Mouse (Mus musculus) large intestine, adult 2 months (tissue): ENCODE measurements at regions not wholly inside any gene's neighbourhood (a gene's known extent, or its start where the extent isn't known, plus 50 kb on each side); places are given as distances from the start of the nearest gene placed in this dataset.

ENCODE experiments used
- DNase-seq: peaks from one replicate; pipeline ENCODE4 v3.0.0-alpha.2; 2012; ENCODE audit warnings: low read depth, low spot score
- WGBS: fragments of 180-500 bp; shearing (Covaris S2); methylation state at CpG from one replicate; pipeline ENCODE4 v1.1.7; 2018; 5-methylcytosine and 5-hydroxymethylcytosine counted together

GRCm38 (mm10) chr12:118566681-118567080 is 265.4 kb upstream of the Sp4 start:
- DNase-seq, result no peak

DNA sequence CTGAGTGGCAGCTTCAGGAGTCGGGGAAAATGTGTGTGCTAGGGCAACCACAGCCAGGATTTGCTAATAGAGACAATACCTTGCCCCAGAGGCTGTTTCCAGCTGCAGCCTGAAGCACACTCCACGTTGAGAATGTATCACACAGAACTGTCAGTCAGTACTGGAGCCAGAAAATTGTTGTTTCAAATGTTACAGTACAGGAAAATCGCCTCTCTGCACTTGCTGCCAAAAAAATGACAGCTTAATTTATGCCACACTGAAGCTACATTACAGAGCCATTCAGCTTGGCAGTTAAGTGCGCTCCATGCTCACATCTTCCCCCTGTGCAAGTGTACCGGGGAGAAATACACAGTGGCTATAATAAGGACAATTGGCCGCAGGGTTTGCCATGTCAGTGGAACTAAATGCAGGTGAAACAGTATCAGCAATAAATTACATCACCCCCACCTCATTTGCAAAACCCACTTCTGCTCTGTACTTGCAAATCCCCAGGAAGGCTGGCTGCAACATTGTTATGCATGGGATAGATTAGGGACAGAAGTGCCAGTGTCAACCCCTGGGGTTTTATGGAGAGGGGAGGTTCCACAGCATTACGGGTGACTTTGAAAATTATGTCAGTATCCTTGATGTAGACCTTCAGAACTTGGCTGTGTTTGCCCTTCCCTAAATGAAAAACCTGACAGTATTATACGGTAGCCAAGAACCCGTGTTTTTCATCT is 263.3 kb upstream of the Sp4 start:
- 20% methylated on average over 9 of the region's 9 CpGs for WGBS
- DNase-seq, result no peak

DNA sequence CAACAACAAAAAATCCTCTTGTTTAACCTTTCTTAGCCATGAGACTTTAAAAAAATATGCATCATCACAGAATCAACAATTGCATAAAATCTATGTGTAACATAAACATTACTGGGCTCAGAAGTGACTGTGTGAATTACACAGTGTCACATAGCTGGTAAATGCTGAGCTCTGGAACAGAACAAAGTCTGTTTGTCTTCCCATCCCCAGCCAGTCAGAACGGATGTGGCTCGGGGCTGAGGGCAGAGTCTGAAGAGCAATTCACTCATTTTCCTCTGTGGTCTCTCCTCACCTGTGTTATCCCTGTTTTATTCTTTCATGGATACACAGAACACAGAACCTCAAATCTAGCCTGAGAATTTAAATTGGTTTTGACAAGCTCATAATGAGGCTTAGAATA is 261.0 kb upstream of the Sp4 start:
- no peak for DNase-seq
- 18% methylated on average over 2 of the region's 2 CpGs for WGBS

DNA sequence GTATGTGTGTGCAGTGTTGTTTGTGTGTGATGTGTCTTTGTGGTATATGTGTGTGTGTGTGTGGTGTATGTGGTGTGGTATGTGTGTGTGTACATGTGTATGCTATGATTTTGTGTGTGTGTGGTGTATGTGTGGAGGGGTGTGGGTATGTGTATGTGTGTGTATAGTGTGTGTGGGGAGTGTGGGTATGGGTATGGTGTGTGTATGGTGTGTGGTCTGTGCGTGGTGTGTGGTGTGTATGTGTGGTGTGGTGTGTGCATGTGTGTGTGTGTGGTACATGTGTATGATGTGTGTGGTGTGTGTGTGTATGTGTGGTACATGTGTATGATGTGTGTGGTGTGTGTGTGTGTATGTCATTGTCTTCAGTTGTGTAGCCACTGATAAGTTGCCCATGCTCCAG is 247.8 kb upstream of the Sp4 start:
- DNase-seq, result no peak
- WGBS, result 86% methylated on average over 1 of the region's 1 CpGs

DNA sequence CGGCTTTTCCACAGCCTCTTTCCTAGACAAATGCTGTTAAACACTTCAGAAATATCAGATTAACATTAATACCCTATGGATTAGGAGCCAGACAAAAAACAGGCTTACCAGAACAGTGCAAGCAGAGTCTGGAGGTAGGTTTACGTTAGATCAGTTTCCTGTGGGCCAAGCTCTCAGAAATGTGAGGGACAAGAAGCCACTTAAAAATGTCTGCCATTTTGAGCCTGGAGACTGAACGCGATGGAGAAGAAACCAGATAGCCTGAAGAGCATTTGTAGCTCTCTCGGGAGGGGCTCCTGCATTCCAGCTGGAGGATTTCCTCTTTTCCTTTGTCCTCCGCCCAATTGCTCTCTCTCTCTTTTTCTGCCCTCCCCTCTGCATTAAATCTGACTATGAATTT is 239.1 kb upstream of the Sp4 start:
- WGBS, result 43% methylated on average over 6 of the region's 6 CpGs
- DNase-seq, result no peak

DNA sequence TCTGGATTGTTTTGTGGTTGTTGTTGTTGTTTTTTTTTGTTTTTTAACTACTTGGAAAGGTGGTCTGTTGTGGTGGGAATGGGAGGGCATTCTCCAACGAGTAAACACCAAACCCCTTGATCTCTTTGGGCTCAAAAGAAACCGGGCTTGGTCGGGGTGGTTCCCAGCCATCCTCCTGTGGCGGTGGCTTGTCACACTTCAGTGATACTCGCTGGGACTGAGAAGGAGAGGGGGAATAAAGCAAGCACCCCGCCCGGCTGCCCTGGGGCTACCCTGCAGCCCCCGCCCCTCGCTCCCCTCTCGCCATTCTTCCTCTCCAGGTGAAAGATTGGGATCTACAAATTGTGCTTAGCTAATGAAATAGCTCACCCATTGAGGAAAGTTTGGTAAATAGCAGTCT is 229.3 kb upstream of the Sp4 start:
- DNase-seq, result no peak
- 5% methylated on average over 10 of the region's 10 CpGs for WGBS

DNA sequence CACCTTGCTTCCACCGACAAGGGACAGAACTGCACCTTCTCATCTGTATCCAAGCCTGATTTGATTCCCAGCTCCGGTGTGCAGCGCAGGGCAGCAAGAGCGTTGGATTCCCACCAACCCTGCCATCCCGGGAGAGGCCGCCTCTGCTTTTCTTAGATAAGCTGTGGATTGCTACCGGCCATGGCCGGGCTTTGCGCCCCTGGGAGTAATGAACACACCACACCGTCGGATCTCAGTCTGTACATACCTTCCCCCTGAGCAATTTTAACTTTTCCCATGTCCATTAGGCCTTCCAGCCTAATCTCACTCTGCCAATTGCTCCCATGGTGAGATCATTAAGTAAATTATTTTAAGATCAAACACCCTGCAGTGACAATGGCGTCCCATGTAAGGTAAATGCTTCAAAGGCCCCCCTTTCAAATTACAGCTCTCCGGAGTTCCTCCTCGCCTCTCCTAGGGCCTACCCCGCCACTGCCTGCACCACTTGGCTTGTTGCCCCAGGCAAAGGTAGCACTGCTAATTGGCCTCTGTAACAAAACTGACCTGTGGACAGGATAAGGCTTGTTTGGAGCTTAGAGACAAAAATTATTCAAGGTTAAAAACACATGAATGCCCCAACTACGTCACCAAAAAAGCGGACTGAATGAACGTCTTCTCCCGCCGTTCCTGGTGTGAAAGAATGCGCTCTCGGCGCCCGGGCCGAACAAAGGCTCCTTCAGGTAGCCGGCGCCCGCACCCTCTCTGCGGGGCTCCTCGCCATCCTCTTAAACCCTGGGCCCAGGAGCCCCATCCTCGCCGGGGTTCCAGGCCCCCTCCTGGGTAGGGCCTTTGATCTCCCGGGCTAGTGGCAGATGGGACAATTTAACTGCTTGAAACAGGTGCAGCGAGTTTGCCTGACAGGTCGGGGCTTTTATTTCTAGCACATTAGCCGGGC is 228.5 kb upstream of the Sp4 start:
- DNase-seq, result no peak
- WGBS, result 14% methylated on average over 36 of the region's 36 CpGs

GRCm38 (mm10) chr12:118521770-118522169 is 220.5 kb upstream of the Sp4 start:
- WGBS, result 73% methylated on average over 2 of the region's 2 CpGs
- DNase-seq, result no peak

- DNase-seq, result no peak
- WGBS, result 94% methylated on average over 1 of the region's 1 CpGs
Observed at GRCm38 (mm10) chr12:118521329-118521728, 220.1 kb upstream of the Sp4 start.

DNA sequence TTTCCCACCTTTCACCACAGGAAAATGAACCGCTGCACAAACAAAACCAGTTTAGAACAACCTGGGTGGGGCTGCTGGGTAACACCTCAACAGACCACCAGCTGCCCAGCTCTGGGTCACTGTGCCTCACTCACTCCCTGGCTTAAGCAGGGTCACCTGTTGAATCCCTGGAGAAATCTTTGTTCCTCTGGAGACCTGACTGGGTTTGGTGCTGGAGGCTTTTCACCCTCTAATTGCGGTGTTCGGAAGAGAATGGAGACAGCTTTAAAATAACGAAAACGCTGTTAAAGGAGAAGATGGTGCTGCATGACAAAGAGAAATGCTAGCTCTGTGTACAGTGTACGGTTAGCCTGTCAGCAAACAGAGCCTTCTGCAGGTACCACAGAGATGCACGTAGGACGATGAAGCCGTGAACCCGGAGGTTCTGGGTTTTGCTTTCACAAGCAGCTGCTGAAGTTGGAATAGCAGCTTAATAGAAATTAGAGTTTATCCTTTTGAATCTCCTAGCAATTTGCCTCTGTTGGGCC is 218.6 kb upstream of the Sp4 start:
- DNase-seq, result no peak
- WGBS, result 68% methylated on average over 10 of the region's 10 CpGs

DNA sequence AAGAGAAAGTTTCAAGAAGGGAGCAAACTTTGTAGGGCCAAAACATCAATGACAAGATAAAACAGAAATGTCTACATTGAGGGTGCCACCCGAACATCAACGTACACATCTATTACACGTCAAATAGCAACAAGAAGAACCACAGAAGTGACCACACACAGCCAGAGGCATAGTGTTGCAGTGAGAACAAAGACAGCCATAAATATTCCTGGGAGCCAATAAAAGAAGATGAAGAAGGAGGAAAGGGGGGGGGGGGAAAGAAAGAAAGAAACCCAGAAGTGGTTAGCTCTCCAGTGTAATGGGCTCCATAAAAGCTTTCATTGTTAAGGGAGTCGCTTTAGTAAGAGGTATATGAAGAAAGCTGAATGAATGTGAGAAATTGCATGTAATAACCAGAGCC is 209.7 kb upstream of the Sp4 start:
- DNase-seq, result no peak
- WGBS, result 14% methylated on average over 4 of the region's 4 CpGs

GRCm38 (mm10) chr12:118508972-118509917 is 208.0 kb upstream of the Sp4 start:
- 53% methylated on average over 8 of the region's 8 CpGs for WGBS
- DNase-seq, result no peak

DNA sequence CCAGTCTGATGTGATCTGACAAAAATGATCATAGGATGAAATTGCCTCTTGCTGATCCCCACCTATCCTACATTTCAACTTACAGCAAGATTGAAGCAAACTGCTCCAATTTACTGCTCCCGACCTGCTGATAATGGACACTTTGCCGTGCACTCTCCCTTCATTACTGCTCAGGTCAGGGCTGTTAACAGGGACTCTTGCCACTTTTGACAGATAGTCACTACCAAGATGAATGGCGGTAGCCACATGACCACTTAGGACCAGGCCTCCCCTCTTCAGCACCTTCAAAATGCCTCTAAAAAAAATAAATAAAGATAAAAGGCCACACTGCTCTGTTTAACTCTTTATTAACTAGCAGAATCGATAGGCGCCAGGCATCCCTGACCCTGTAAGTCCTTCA is 199.2 kb upstream of the Sp4 start:
- DNase-seq, result no peak
- 32% methylated on average over 5 of the region's 5 CpGs for whole genome bisulfite sequencing

GRCm38 (mm10) chr12:118488038-118488437 is 186.8 kb upstream of the Sp4 start:
- no peak for DNase-seq
- 76% methylated on average over 5 of the region's 5 CpGs for WGBS

GRCm38 (mm10) chr12:118486434-118486833 is 185.2 kb upstream of the Sp4 start:
- WGBS, result 75% methylated on average over 6 of the region's 6 CpGs
- no peak for DNase-seq

- WGBS, result 65% methylated on average over 2 of the region's 2 CpGs
Observed at GRCm38 (mm10) chr12:118481347-118481746, 180.1 kb upstream of the Sp4 start.

DNA sequence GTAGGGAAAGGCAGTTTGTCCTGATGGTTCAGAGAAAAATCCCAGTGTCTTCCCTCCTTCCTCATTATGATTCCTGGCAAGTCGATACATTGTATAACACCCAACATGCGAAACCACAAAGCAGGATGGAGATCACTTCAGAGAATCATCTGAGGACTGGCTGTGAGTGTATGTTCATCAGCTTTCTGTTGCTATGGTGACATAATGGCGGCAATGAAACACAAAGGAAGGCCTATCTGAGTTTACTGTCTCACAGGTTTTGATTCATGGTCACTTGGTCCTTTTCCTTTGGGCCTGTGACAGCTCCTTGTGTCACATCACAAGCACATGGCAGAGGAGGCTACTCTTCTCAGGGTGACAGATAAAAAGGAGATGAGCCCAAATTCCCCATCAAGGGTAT is 173.5 kb upstream of the Sp4 start:
- DNase-seq, result no peak
- 77% methylated on average over 3 of the region's 3 CpGs for WGBS

More at GRCm38 (mm10) chr12:118481347-118481746, 180.1 kb upstream of the Sp4 start:
- DNase-seq, result no peak

DNA sequence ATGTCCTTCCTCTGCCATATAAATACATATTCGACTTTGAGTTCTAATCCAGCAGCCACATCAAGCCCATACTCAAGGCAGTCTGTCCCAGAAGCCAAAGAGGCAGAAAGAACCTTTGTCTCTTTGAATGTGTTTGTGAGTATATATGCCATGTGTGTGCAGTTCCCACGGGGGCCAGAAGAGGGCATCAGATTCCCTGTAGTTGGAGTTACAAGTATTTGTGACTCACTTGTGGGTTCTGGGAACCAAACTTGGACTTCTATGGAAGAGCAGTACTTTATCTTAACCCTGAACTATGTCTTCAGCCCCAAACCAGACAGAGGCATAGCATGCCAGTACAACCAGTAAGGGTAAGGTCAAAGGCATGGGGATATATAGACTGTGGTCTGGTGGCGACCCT is 165.6 kb upstream of the Sp4 start:
- 71% methylated on average over 3 of the region's 3 CpGs for WGBS
- DNase-seq, result no peak

DNA sequence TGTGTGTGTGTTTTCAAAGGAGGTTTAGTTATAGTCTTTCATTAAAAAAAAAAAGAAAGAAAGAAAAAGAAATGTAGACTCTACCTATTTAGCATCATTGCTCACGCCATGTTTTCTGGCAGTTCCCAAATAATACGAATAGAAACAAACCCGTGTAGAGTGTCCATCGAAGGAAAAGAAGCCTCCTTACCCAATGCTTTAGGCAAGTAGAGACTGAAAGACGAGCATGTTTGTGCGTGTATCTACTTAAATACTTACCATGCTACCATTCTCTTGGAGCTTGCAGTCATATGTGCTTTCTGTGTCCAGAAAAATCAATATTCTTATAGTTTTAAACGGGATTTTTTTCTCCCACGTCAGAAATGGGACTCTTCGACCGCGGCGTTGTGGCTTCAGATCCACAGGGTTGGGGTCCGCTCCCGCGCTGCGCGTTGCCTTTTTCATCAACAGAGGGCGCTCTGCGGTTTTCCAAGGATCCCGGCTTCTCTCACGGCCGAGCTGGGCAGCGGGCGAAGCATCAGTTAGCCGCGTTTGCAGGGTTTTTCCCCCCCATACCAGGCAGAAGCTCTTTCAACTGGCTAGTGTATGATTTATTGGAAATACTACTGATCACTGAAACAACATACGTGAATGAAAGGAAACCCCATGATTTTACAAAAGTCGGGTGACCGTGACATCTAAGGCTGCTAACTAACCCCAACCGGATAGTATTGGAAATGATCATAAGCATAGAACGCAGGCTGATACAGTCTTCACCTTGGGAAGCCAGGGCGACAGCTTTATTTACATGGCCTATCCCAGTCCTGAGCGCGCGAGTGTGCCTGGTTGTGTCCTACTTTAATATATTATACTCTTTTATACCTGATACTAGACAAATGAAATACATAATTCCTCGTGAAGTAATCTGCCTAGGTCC is 156.5 kb upstream of the Sp4 start:
- DNase-seq, result no peak
- 11% methylated on average over 36 of the region's 36 CpGs for WGBS
